Mouse (Mus musculus): ENCODE measurements around the gene Thra.

- TF ChIP-seq POLR2AphosphoS2 (IDR thresholded peaks at IDR 0.05; ENCODE audit: insufficient read length, low read depth), result no peak
- TF ChIP-seq E2F4 (IDR thresholded peaks at IDR 0.05; ENCODE audit: insufficient read depth), result no peak
- TF ChIP-seq POLR2A (IDR thresholded peaks at IDR 0.05; ENCODE audit: insufficient read length, low read depth), result no peak
- TF ChIP-seq REST (IDR thresholded peaks at IDR 0.05; ENCODE audit: insufficient read depth, insufficient read length), result no peak
- no peak for TF ChIP-seq USF1 (IDR thresholded peaks at IDR 0.05; ENCODE audit: low read depth)
- TF ChIP-seq MAX (IDR thresholded peaks at IDR 0.05; ENCODE audit: low read depth), result no peak
- no peak for TF ChIP-seq TCF12 (IDR thresholded peaks at IDR 0.05; ENCODE audit: insufficient read depth, poor library complexity, severe bottlenecking)
- no peak for TF ChIP-seq MYOG (IDR thresholded peaks at IDR 0.05; ENCODE audit: control insufficient read depth in 1 of 3, insufficient read depth in 1 of 3, insufficient read length in 2 of 3, low read depth in 2 of 3)
These were observed 49.4 kb downstream of the Thra start for GRCm38 (mm10) chr11:98789824-98790223.
